Mouse (Mus musculus): ENCODE measurements around the gene Itgb4.

DNA sequence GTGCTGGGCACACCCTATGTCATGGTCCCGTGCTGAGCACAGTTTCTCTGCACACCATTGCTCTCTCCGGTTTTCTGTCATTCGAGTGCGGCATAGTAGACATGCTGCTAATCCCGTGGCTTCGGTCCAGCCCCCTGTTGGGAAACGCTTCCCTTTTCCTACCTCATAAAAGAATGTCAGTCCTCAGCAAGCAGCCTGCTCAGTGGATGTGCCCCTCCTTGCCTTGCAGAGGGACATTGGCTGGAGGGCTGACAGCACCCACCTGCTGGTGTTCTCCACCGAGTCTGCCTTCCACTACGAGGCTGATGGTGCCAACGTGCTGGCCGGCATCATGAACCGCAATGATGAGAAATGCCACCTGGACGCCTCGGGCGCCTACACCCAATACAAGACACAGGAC lies 8.0 kb downstream of the Itgb4 start:
- TF ChIP-seq USF1 (IDR thresholded peaks at IDR 0.05; ENCODE audit: low read depth) (no peak), CEBPB (IDR thresholded peaks at IDR 0.05; ENCODE audit: insufficient read depth, poor library complexity, severe bottlenecking) (no peak), POLR2A (IDR thresholded peaks at IDR 0.05; ENCODE audit: insufficient read length, low read depth) (no peak), SRF (IDR thresholded peaks at IDR 0.05; ENCODE audit: control insufficient read depth, insufficient read length, low read depth) (no peak)

Measured in myocyte (in vitro differentiated cells).